Mouse (Mus musculus) thymus, adult 18-20 months (tissue): ENCODE measurements around the gene Scn5a.
A peak's percentile ranks its signal among the peaks of the same experiment; 100 is the strongest.

Experiments used
- DNase-seq, 2 experiments: peaks; one replicate each; pipeline ENCODE4 v3.0.0; 2022; ENCODE audit warnings: mixed read lengths in 2 of 2

The Scn5a gene

GRCm38 (mm10) chr9:119563617-119564016, 15.2 kb downstream of the Scn5a start:
- no peak for DNase-seq

GRCm38 (mm10) chr9:119562256-119562655, 16.6 kb downstream of the Scn5a start:
- DNase-seq: no peak

- DNase-seq: no peak
These were observed 17.1 kb downstream of the Scn5a start for GRCm38 (mm10) chr9:119561746-119562145.

- DNase-seq: no peak
These were observed 19.1 kb downstream of the Scn5a start for GRCm38 (mm10) chr9:119559537-119560276.

GRCm38 (mm10) chr9:119558119-119558854, 20.5 kb downstream of the Scn5a start:
- peak in 1 of 2 experiments; percentile 25 for DNase-seq

GRCm38 (mm10) chr9:119556043-119556442, 22.8 kb downstream of the Scn5a start:
- DNase-seq: no peak

GRCm38 (mm10) chr9:119547528-119547927, 31.3 kb downstream of the Scn5a start:
- DNase-seq: no peak

- DNase-seq: no peak
These were observed 31.7 kb downstream of the Scn5a start for GRCm38 (mm10) chr9:119547128-119547527.

GRCm38 (mm10) chr9:119540726-119541125, 38.1 kb downstream of the Scn5a start:
- no peak for DNase-seq

GRCm38 (mm10) chr9:119537823-119538222, 41.0 kb downstream of the Scn5a start:
- no peak for DNase-seq

- no peak for DNase-seq
These were observed 47.0 kb downstream of the Scn5a start for GRCm38 (mm10) chr9:119531684-119532417.

GRCm38 (mm10) chr9:119524511-119524910, 54.3 kb downstream of the Scn5a start:
- DNase-seq: no peak

GRCm38 (mm10) chr9:119523301-119523700, 55.5 kb downstream of the Scn5a start:
- no peak for DNase-seq

GRCm38 (mm10) chr9:119519116-119519515, 59.7 kb downstream of the Scn5a start:
- no peak for DNase-seq

GRCm38 (mm10) chr9:119518177-119518576, 60.6 kb downstream of the Scn5a start:
- no peak for DNase-seq

GRCm38 (mm10) chr9:119517467-119517866, 61.3 kb downstream of the Scn5a start:
- no peak for DNase-seq

GRCm38 (mm10) chr9:119516815-119517214, 62.0 kb downstream of the Scn5a start:
- DNase-seq: no peak

- DNase-seq: no peak
These were observed 63.4 kb downstream of the Scn5a start for GRCm38 (mm10) chr9:119515454-119515853.

- DNase-seq: no peak
These were observed 63.8 kb downstream of the Scn5a start for GRCm38 (mm10) chr9:119514986-119515385.

GRCm38 (mm10) chr9:119513816-119514215, 65.0 kb downstream of the Scn5a start:
- DNase-seq: no peak

- no peak for DNase-seq
These were observed 65.8 kb downstream of the Scn5a start for GRCm38 (mm10) chr9:119512993-119513392.

- no peak for DNase-seq
These were observed 67.9 kb downstream of the Scn5a start for GRCm38 (mm10) chr9:119510902-119511301.

GRCm38 (mm10) chr9:119504981-119505658, 73.7 kb downstream of the Scn5a start:
- DNase-seq: no peak
